Comparison of ENCODE assay signal across 26 mouse cellular contexts in genomic region chr11:118452955-118453354, GRCm38 (mm10). TPM values are rescaled to one million over a fixed set of nuclear protein-coding genes. Genes with fewer than 3 reads are reported as not detected.
"Had no signal": no experiment of that assay in that cellular context is flagged by ENCODE, and none has a peak within 500 bp of the region (broad histone marks: within the 10 kb centered on the region; RNA-seq: fewer than 3 reads in every experiment).

No protein-coding gene starts in this region.

- ATAC-seq: hindbrain, embryonic 16.5 days; inflammation-experienced regulatory T-cells, adult 6 months; intestine, embryonic 15.5 days; intestine, postnatal 0 days; liver, postnatal 0 days had no signal

- H3K4me3 ChIP-seq: heart, adult 2 months; hindbrain, embryonic 10.5 days; hindbrain, embryonic 12.5 days; intestine, embryonic 15.5 days; layer of hippocampus, adult 2 months; left cerebral cortex, adult 2 months; limb, embryonic 10.5 days; limb, embryonic 12.5 days; liver, embryonic 13.5 days; liver, embryonic 15.5 days had no signal

- H3K9ac ChIP-seq: hindbrain, embryonic 12.5 days; hindbrain, embryonic 14.5 days; intestine, embryonic 15.5 days; limb, embryonic 12.5 days; liver, embryonic 13.5 days; liver, embryonic 15.5 days; liver, postnatal 0 days had no signal

- H3K27me3 ChIP-seq: hindbrain, embryonic 12.5 days; intestine, embryonic 15.5 days; limb, embryonic 12.5 days; liver, embryonic 13.5 days; liver, embryonic 15.5 days had no signal

- H3K4me2 ChIP-seq: heart, embryonic 11.5 days; hindbrain, embryonic 12.5 days; hindbrain, embryonic 14.5 days; intestine, embryonic 15.5 days; limb, embryonic 12.5 days; liver, embryonic 11.5 days; liver, embryonic 13.5 days; liver, embryonic 15.5 days had no signal

- DNase-seq: heart, adult 2 months; heart, postnatal 10 days; heart, postnatal 4 days; kidney, adult 18-20 months; kidney, adult 8-10 months; kidney, postnatal 10 days; kidney, postnatal 25 days; kidney, postnatal 4 days; liver; liver, embryonic 13.5 days; liver, postnatal 0 days had no signal

- H3K27ac ChIP-seq: heart, adult 2 months; hindbrain, embryonic 10.5 days; hindbrain, embryonic 12.5 days; hindbrain, embryonic 14.5 days; intestine, embryonic 15.5 days; layer of hippocampus, adult 2 months; left cerebral cortex, adult 2 months; limb, embryonic 10.5 days; limb, embryonic 12.5 days; liver, embryonic 13.5 days; liver, embryonic 15.5 days had no signal

- H3K36me3 ChIP-seq: hindbrain, embryonic 10.5 days; hindbrain, embryonic 12.5 days; intestine, embryonic 15.5 days; limb, embryonic 10.5 days; limb, embryonic 12.5 days; liver, embryonic 13.5 days; liver, embryonic 15.5 days had no signal

- H3K4me1 ChIP-seq: hindbrain, embryonic 10.5 days; hindbrain, embryonic 12.5 days; intestine, embryonic 15.5 days; limb, embryonic 12.5 days had no signal

- H3K9me3 ChIP-seq: hindbrain, embryonic 10.5 days; hindbrain, embryonic 12.5 days; intestine, embryonic 15.5 days; limb, embryonic 10.5 days; limb, embryonic 12.5 days; liver, embryonic 13.5 days; liver, embryonic 15.5 days had no signal

RNA-seq across cellular contexts. Expression of gene C1qtnf1, which starts 25.0 kb away (rescaled TPM):
- total RNA-seq: granulocyte monocyte progenitor cell, adult 5-6 weeks had no signal
- polyA plus RNA-seq: inflammation-experienced regulatory T-cells, adult 6 months had no signal
